Comparison of ENCODE assay signal across 15 mouse cellular contexts in genomic region chr13:113252580-113252979, GRCm38 (mm10). TPM values are rescaled to one million over a fixed set of nuclear protein-coding genes. Genes with fewer than 3 reads are reported as not detected.
"Had no signal": no experiment of that assay in that cellular context is flagged by ENCODE, and none has a peak within 500 bp of the region (broad histone marks: within the 10 kb centered on the region; RNA-seq: fewer than 3 reads in every experiment).

No protein-coding gene starts in this region.

RNA-seq across cellular contexts. Expression of gene Gzmk, which starts 26.9 kb away (rescaled TPM):
- polyA plus RNA-seq: liver, embryonic 11.5 days; liver, embryonic 13.5 days; liver, embryonic 15.5 days; liver, postnatal 0 days; lung, embryonic 14.5 days; lung, embryonic 16.5 days; macrophage; midbrain, embryonic 11.5 days; midbrain, embryonic 13.5 days; midbrain, embryonic 15.5 days; midbrain, postnatal 0 days; neural tube, embryonic 12.5 days; neural tube, embryonic 14.5 days; stomach, embryonic 15.5 days; stomach, postnatal 0 days had no signal

RNA-seq across cellular contexts. Expression of gene BC067074, which starts 40.4 kb away (rescaled TPM):
- polyA plus RNA-seq: macrophage had no signal

RNA-seq across cellular contexts. Expression of gene Esm1, which starts 43.1 kb away (rescaled TPM):
- polyA plus RNA-seq: macrophage had no signal
